Mouse (Mus musculus) MEL (cell line): ENCODE data around the gene Dag1. TPM values are rescaled to one million over a fixed set of nuclear protein-coding genes. Genes with fewer than 3 reads are reported as not detected.

Experiments
- DNase-seq: peaks from one replicate; pipeline ENCODE4 v3.0.0; 2011; ENCODE audit warnings: low read depth, low spot score
- H3K27ac ChIP-seq: 2 replicates; pipeline ENCODE4 v1.5.1; 2012; ENCODE audit warnings: low read depth, mild to moderate bottlenecking, control low read depth, low read length, moderate library complexity; ENCODE audit not compliant: control insufficient read depth
- H3K27me3 ChIP-seq, 2 experiments: fragments of 150-350 bp in 1 of 2; sonication (generic) in 1 of 2; 2 replicates each; pipeline ENCODE4 v1.6.1; 2012; ENCODE audit warnings: low read length in 2 of 2, mild to moderate bottlenecking in 2 of 2, improper control_type of control experiment in 1 of 2, moderate library complexity in 1 of 2; ENCODE audit not compliant: insufficient read depth in 2 of 2, control insufficient read depth in 1 of 2
- H3K36me3 ChIP-seq, 2 experiments: 2 replicates each; pipeline ENCODE4 v1.6.1; 2012 to 2014; ENCODE audit warnings: low read length in 2 of 2, improper control_type of control experiment in 1 of 2, inconsistent platforms in 1 of 2, mild to moderate bottlenecking in 1 of 2; ENCODE audit not compliant: insufficient read depth in 2 of 2, control insufficient read depth in 1 of 2
- H3K4me1 ChIP-seq, 2 experiments: fragments of 150-350 bp in 1 of 2; sonication (generic) in 1 of 2; 2 replicates each; pipeline ENCODE4 v1.6.1; 2012; ENCODE audit warnings: low read length in 2 of 2, improper control_type of control experiment in 1 of 2, mild to moderate bottlenecking in 1 of 2; ENCODE audit not compliant: insufficient read depth in 2 of 2, control insufficient read depth in 1 of 2
- H3K4me3 ChIP-seq, 2 experiments: fragments of 150-350 bp in 1 of 2; sonication (generic) in 1 of 2; 2 replicates each; pipeline ENCODE4 v1.5.1; 2012; ENCODE audit warnings: low read depth in 2 of 2, low read length in 2 of 2, mild to moderate bottlenecking in 2 of 2, moderate library complexity in 2 of 2, control low read depth in 1 of 2, improper control_type of control experiment in 1 of 2; ENCODE audit not compliant: control insufficient read depth in 1 of 2, insufficient read depth in 1 of 2
- H3K79me2 ChIP-seq: 2 replicates; pipeline ENCODE4 v1.6.1; 2012; ENCODE audit warnings: mild to moderate bottlenecking, low read length, moderate library complexity; ENCODE audit not compliant: control insufficient read depth, poor library complexity, insufficient read depth
- H3K9ac ChIP-seq: 2 replicates; pipeline ENCODE4 v1.6.1; 2012; ENCODE audit warnings: low read depth, mild to moderate bottlenecking, control low read depth, low read length, moderate library complexity; ENCODE audit not compliant: control insufficient read depth, poor library complexity, severe bottlenecking
- H3K9me3 ChIP-seq: fragments of 150-350 bp; sonication (generic); replicated peaks from 2 replicates; pipeline ENCODE4 v1.6.1; 2012; ENCODE audit warnings: mild to moderate bottlenecking, low read length, improper control_type of control experiment, moderate library complexity; ENCODE audit not compliant: insufficient read depth
- BHLHE40 ChIP-seq: IDR thresholded peaks from 2 replicates; pipeline ENCODE4 v1.6.1; 2012; ENCODE audit warnings: low read depth, mild to moderate bottlenecking, inconsistent platforms, low read length, improper control_type of control experiment, borderline replicate concordance
- CHD2 ChIP-seq: IDR thresholded peaks from 2 replicates; pipeline ENCODE4 v1.6.1; 2011; ENCODE audit warnings: low read length, improper control_type of control experiment
- CTCF ChIP-seq, 3 experiments: IDR thresholded peaks in 2 of 3; conservative IDR thresholded peaks in 1 of 3; 2 replicates each; pipeline ENCODE4 v1.5.1; 2011 to 2012; ENCODE audit warnings: low read length in 3 of 3, low read depth in 2 of 3, mild to moderate bottlenecking in 2 of 3, improper control_type of control experiment in 1 of 3, inconsistent platforms in 1 of 3, mixed read lengths in 1 of 3, moderate library complexity in 1 of 3; ENCODE audit not compliant: control insufficient read depth in 1 of 3, insufficient read depth in 1 of 3, poor library complexity in 1 of 3, severe bottlenecking in 1 of 3
- E2F4 ChIP-seq: IDR thresholded peaks from 2 replicates; pipeline ENCODE4 v1.6.1; 2011; ENCODE audit warnings: low read depth, low read length, improper control_type of control experiment, borderline replicate concordance
- ELF1 ChIP-seq: IDR thresholded peaks from 2 replicates; pipeline ENCODE4 v1.6.1; 2014; ENCODE audit warnings: low read depth, mild to moderate bottlenecking, inconsistent platforms, low read length, improper control_type of control experiment, moderate library complexity
- GATA1 ChIP-seq: IDR thresholded peaks from 2 replicates; pipeline ENCODE4 v1.6.1; 2011; ENCODE audit warnings: low read depth, low read length, improper control_type of control experiment
- JUND ChIP-seq: IDR thresholded peaks from 2 replicates; pipeline ENCODE4 v1.6.1; 2011; ENCODE audit warnings: low read depth, mild to moderate bottlenecking, improper control_type of control experiment, low read length
- KAT2A ChIP-seq: conservative IDR thresholded peaks from 2 replicates; pipeline ENCODE4 v1.6.1; 2012; ENCODE audit warnings: low read depth, low read length, improper control_type of control experiment, inconsistent platforms
- MAFK ChIP-seq: IDR thresholded peaks from 2 replicates; pipeline ENCODE4 v1.6.1; 2011; ENCODE audit warnings: low read depth, mild to moderate bottlenecking, low read length, improper control_type of control experiment, borderline replicate concordance
- MAX ChIP-seq: IDR thresholded peaks from 2 replicates; pipeline ENCODE4 v1.6.1; 2011; ENCODE audit warnings: low read length, improper control_type of control experiment
- MEF2A ChIP-seq: IDR thresholded peaks from 2 replicates; pipeline ENCODE4 v1.6.1; 2014; ENCODE audit warnings: low read depth, mild to moderate bottlenecking, inconsistent platforms, low read length, improper control_type of control experiment; ENCODE audit not compliant: poor library complexity, insufficient replicate concordance, severe bottlenecking; ENCODE audit errors: extremely low read depth
- MXI1 ChIP-seq: IDR thresholded peaks from 2 replicates; pipeline ENCODE4 v1.6.1; 2011; ENCODE audit warnings: mild to moderate bottlenecking, low read depth, low read length, improper control_type of control experiment
- MYB ChIP-seq: IDR thresholded peaks from 2 replicates; pipeline ENCODE4 v1.6.1; 2011; ENCODE audit warnings: mild to moderate bottlenecking, low read depth, low read length, improper control_type of control experiment
- MYC ChIP-seq: IDR thresholded peaks from 2 replicates; pipeline ENCODE4 v1.6.1; 2011; ENCODE audit warnings: low read depth, mild to moderate bottlenecking, low read length, improper control_type of control experiment, moderate library complexity
- NELFE ChIP-seq: IDR thresholded peaks from 2 replicates; pipeline ENCODE4 v1.6.1; 2011; ENCODE audit warnings: low read depth, low read length, improper control_type of control experiment
- POLR2A ChIP-seq, 2 experiments: IDR thresholded peaks; 2 replicates each; pipeline ENCODE4 v1.6.1; 2011 to 2012; ENCODE audit warnings: low read length in 2 of 2, mild to moderate bottlenecking in 2 of 2, control low read depth in 1 of 2, improper control_type of control experiment in 1 of 2, low read depth in 1 of 2, moderate library complexity in 1 of 2; ENCODE audit not compliant: control insufficient read depth in 1 of 2, insufficient read depth in 1 of 2, poor library complexity in 1 of 2
- POLR2AphosphoS2 ChIP-seq: IDR thresholded peaks from 2 replicates; pipeline ENCODE4 v1.6.1; 2011; ENCODE audit warnings: low read length, improper control_type of control experiment
- POLR2AphosphoS5 ChIP-seq: IDR thresholded peaks from 2 replicates; pipeline ENCODE4 v1.6.1; 2012; ENCODE audit warnings: low read depth, borderline replicate concordance, mild to moderate bottlenecking, inconsistent platforms, low read length, moderate library complexity, mixed read lengths
- RAD21 ChIP-seq: IDR thresholded peaks from 2 replicates; pipeline ENCODE4 v1.6.1; 2011; ENCODE audit warnings: mild to moderate bottlenecking, low read depth, low read length, improper control_type of control experiment
- RCOR1 ChIP-seq: IDR thresholded peaks from 2 replicates; pipeline ENCODE4 v1.6.1; 2012; ENCODE audit warnings: low read depth, mild to moderate bottlenecking, inconsistent platforms, low read length, improper control_type of control experiment
- SIN3A ChIP-seq: IDR thresholded peaks from 2 replicates; pipeline ENCODE4 v1.6.1; 2012; ENCODE audit warnings: low read length, improper control_type of control experiment, inconsistent platforms
- SMC3 ChIP-seq: IDR thresholded peaks from 2 replicates; pipeline ENCODE4 v1.6.1; 2011; ENCODE audit warnings: low read depth, low read length, improper control_type of control experiment
- TBP ChIP-seq: IDR thresholded peaks from 2 replicates; pipeline ENCODE4 v1.8.0; 2011; ENCODE audit warnings: low read depth, low read length, improper control_type of control experiment
- UBTF ChIP-seq: IDR thresholded peaks from 2 replicates; pipeline ENCODE4 v1.6.1; 2012; ENCODE audit warnings: low read depth, mild to moderate bottlenecking, inconsistent platforms, low read length, improper control_type of control experiment, moderate library complexity, borderline replicate concordance; ENCODE audit not compliant: insufficient read depth
- USF1 ChIP-seq: IDR thresholded peaks from 2 replicates; pipeline ENCODE4 v1.6.1; 2014; ENCODE audit warnings: low read depth, mild to moderate bottlenecking, inconsistent platforms, low read length, improper control_type of control experiment, moderate library complexity
- USF2 ChIP-seq, 2 experiments: IDR thresholded peaks; 2 replicates each; pipeline ENCODE4 v1.6.1; 2011 to 2012; ENCODE audit warnings: improper control_type of control experiment in 2 of 2, low read length in 2 of 2, borderline replicate concordance in 1 of 2, inconsistent platforms in 1 of 2, low read depth in 1 of 2, mild to moderate bottlenecking in 1 of 2; ENCODE audit not compliant: insufficient read depth in 1 of 2
- ZKSCAN1 ChIP-seq: IDR thresholded peaks from 2 replicates; pipeline ENCODE4 v1.6.1; 2012; ENCODE audit warnings: low read depth, mild to moderate bottlenecking, inconsistent platforms, low read length, improper control_type of control experiment, moderate library complexity
- ZNF384 ChIP-seq: IDR thresholded peaks from 2 replicates; pipeline ENCODE4 v1.6.1; 2012; ENCODE audit warnings: low read depth, mild to moderate bottlenecking, inconsistent platforms, low read length, improper control_type of control experiment
- polyA plus RNA-seq, 2 experiments: library from polyadenylated mRNA; stranded (reverse) in 1 of 2; unstranded in 1 of 2; fragments of >175 nt in 1 of 2; fragments of >200 nt in 1 of 2; gene quantifications; 2 replicates each; pipeline versions ENCODE4 v1.2.1 to v1.2.4; 2012; ENCODE audit warnings: low replicate concordance in 2 of 2, low read depth in 1 of 2; ENCODE audit not compliant: insufficient read length in 2 of 2, insufficient read depth in 1 of 2, missing spikeins in 1 of 2
- total RNA-seq: library from RNA; depleted of rRNA; stranded (reverse); fragments of 300-350 nt; gene quantifications from 2 replicates; pipeline ENCODE4 v1.2.3, GENCODE M21; 2012

Gene Dag1
- total and polyA plus RNA-seq, 3 experiments = 7.8 to 27.6 TPM; not detected in 1

- TF ChIP-seq MYB (no peak), MYC (peak; percentile 96)
These were observed 15.1 kb upstream of the Dag1 start (continued) for GRCm38 (mm10) chr9:108278697-108279450.

GRCm38 (mm10) chr9:108275331-108275659, 11.5 kb upstream of the Dag1 start:
- no peaks in the 10 kb centered on the region for H3K9me3 ChIP-seq
- no peak overlapping the region for H3K4me3 ChIP-seq
- H3K4me1 ChIP-seq = no peaks in the 10 kb centered on the region
- no peaks in the 10 kb centered on the region for H3K79me2 ChIP-seq
- no peaks in the 10 kb centered on the region for H3K36me3 ChIP-seq
- no peak for TF ChIP-seq UBTF
- TF ChIP-seq ZKSCAN1 = no peak
- TF ChIP-seq JUND = no peak
- no peak for TF ChIP-seq NELFE
- no peak for TF ChIP-seq ZNF384
- TF ChIP-seq ELF1 = no peak
- no peak for TF ChIP-seq MAX
- TF ChIP-seq POLR2AphosphoS2 = no peak
- TF ChIP-seq KAT2A = no peak
- no peak for TF ChIP-seq SIN3A
- no peak for TF ChIP-seq SMC3
- TF ChIP-seq USF1 = no peak
- TF ChIP-seq MYB = no peak
- TF ChIP-seq RAD21 = no peak
- TF ChIP-seq MAFK = no peak
- no peak for TF ChIP-seq BHLHE40
- peaks cover 3 to 8% of the 10 kb centered on the region in 2 experiments; a peak in 3 of 4 replicates for H3K27me3 ChIP-seq
- no peak overlapping the region for H3K9ac ChIP-seq
- no peak overlapping the region for H3K27ac ChIP-seq
- DNase-seq = no peak

GRCm38 (mm10) chr9:108274476-108275330, 10.9 kb upstream of the Dag1 start:
- Histone ChIP-seq H3K4me3 (no peak overlapping the region), H3K79me2 (no peaks in the 10 kb centered on the region), H3K9me3 (no peaks in the 10 kb centered on the region), H3K27ac (no peak overlapping the region), H3K36me3 (no peaks in the 10 kb centered on the region), H3K27me3 (peaks cover 3 to 8% of the 10 kb centered on the region in 2 experiments; a peak in 3 of 4 replicates), H3K4me1 (no peaks in the 10 kb centered on the region), H3K9ac (no peak overlapping the region)
- DNase-seq = no peak
- TF ChIP-seq SIN3A (no peak), TBP (no peak), GATA1 (no peak), JUND (no peak), CHD2 (no peak), MYC (no peak), POLR2A (IDR thresholded peaks at IDR 0.05; ENCODE audit: control insufficient read depth in 1 of 2, insufficient read depth in 1 of 2, low read depth in 1 of 2, low read length in 2 of 2, poor library complexity in 1 of 2) (no peak), E2F4 (no peak), MXI1 (no peak), ELF1 (no peak), CTCF (IDR thresholded peaks at IDR 0.05 in 2 of 3, conservative IDR thresholded peaks at IDR 0.05 in 1 of 3; ENCODE audit: control insufficient read depth in 1 of 3, insufficient read depth in 1 of 3, low read depth in 2 of 3, low read length in 3 of 3, poor library complexity in 1 of 3, severe bottlenecking in 1 of 3) (no peak), MYB (no peak), RCOR1 (no peak), USF2 (IDR thresholded peaks at IDR 0.05; ENCODE audit: borderline replicate concordance in 1 of 2, insufficient read depth in 1 of 2, low read depth in 1 of 2, low read length in 2 of 2) (no peak), POLR2AphosphoS5 (no peak), MEF2A (no peak), ZNF384 (no peak)
